Comparison of ENCODE assay signal across 14 mouse cellular contexts in genomic region chr10:44343351-44343750, GRCm38 (mm10).
"Had no signal": no experiment of that assay in that cellular context is flagged by ENCODE, and none has a peak within 500 bp of the region (broad histone marks: within the 10 kb centered on the region; RNA-seq: fewer than 3 reads in every experiment).

No protein-coding gene starts in this region.

- H3K9ac ChIP-seq: limb, embryonic 13.5 days; liver, embryonic 12.5 days; lung, embryonic 14.5 days; midbrain, embryonic 12.5 days; stomach, embryonic 15.5 days had no signal

- H3K36me3 ChIP-seq: midbrain, embryonic 12.5 days; stomach, embryonic 15.5 days had no signal

- DNase-seq: kidney, adult 8-10 months; kidney, postnatal 25 days; left cerebral cortex, postnatal 4 days; lung, embryonic 14.5 days; lung, postnatal 14 days; right cerebral cortex, postnatal 14 days; thymus, adult 2 months; thymus, postnatal 36 days had no signal

- ATAC-seq: liver, embryonic 12.5 days had no signal

- H3K4me3 ChIP-seq: limb, embryonic 13.5 days; liver, embryonic 12.5 days; megakaryocyte, embryonic 14.5 days; midbrain, embryonic 12.5 days; stomach, embryonic 15.5 days had no signal

- H3K27ac ChIP-seq: limb, embryonic 13.5 days; liver, embryonic 12.5 days; macrophage; midbrain, embryonic 12.5 days; stomach, embryonic 15.5 days had no signal

- H3K27me3 ChIP-seq: limb, embryonic 13.5 days; liver, embryonic 12.5 days; megakaryocyte, embryonic 14.5 days; midbrain, embryonic 12.5 days; stomach, embryonic 15.5 days had no signal

- H3K4me1 ChIP-seq: limb, embryonic 13.5 days; stomach, embryonic 15.5 days had no signal
